Mouse (Mus musculus): ENCODE measurements at regions not wholly inside any gene's neighbourhood (a gene's known extent, or its start where the extent isn't known, plus 50 kb on each side); places are given as distances from the start of the nearest gene placed in this dataset.

GRCm38 (mm10) chr7:71456421-71456820, 105.1 kb upstream of the Gm10295 start:
- WGBS: 37% methylated on average over 13 of the region's 13 CpGs

GRCm38 (mm10) chr7:71440330-71441240, 89.3 kb upstream of the Gm10295 start:
- Histone ChIP-seq H3K27me3 (ENCODE audit: control insufficient read depth, insufficient read depth, low read depth, low read length) (no peaks in the 10 kb centered on the region), H3K4me3 (ENCODE audit: low read length) (no peak overlapping the region), H3K4me1 (replicated peaks; ENCODE audit: control insufficient read depth, insufficient read depth, low read length) (no peaks in the 10 kb centered on the region), H3K36me3 (ENCODE audit: control insufficient read depth, insufficient read depth, low read length) (no peaks in the 10 kb centered on the region), H3K27ac (ENCODE audit: low read length) (peak overlapping the region; percentile 48), H3K9ac (ENCODE audit: low read length) (no peak overlapping the region), H3K4me2 (ENCODE audit: low read depth, low read length) (no peak overlapping the region), H3K9me3 (ENCODE audit: control insufficient read depth, low read length) (no peaks in the 10 kb centered on the region)
- ATAC-seq (ENCODE audit: low read depth): peak; percentile 90
- 53% methylated on average over 11 of the region's 11 CpGs for WGBS

More at GRCm38 (mm10) chr7:71456421-71456820, 105.1 kb upstream of the Gm10295 start:
- Histone ChIP-seq H3K4me2 (ENCODE audit: low read depth, low read length) (peak overlapping the region; percentile 50), H3K9me3 (ENCODE audit: control insufficient read depth, low read length) (0 out of 2 replicates have a peak, but pooled peaks cover 2% of the 10 kb centered on the region), H3K9ac (ENCODE audit: low read length) (peak overlapping the region; percentile 27; the same call in 1 of the 2 replicates), H3K27ac (ENCODE audit: low read length) (no peak overlapping the region), H3K4me1 (replicated peaks; ENCODE audit: control insufficient read depth, insufficient read depth, low read length) (peaks cover 6% of the 10 kb centered on the region), H3K27me3 (ENCODE audit: control insufficient read depth, insufficient read depth, low read depth, low read length) (no peaks in the 10 kb centered on the region), H3K4me3 (ENCODE audit: low read length) (peak overlapping the region; percentile 26), H3K36me3 (ENCODE audit: control insufficient read depth, insufficient read depth, low read length) (no peaks in the 10 kb centered on the region)
- peak; percentile 48 for ATAC-seq (ENCODE audit: low read depth)

GRCm38 (mm10) chr7:71425982-71426381, 74.7 kb upstream of the Gm10295 start:
- no peak for ATAC-seq (ENCODE audit: low read depth)
- no peaks in the 10 kb centered on the region for H3K36me3 ChIP-seq (ENCODE audit: control insufficient read depth, insufficient read depth, low read length)
- no peaks in the 10 kb centered on the region for H3K27me3 ChIP-seq (ENCODE audit: control insufficient read depth, insufficient read depth, low read depth, low read length)
- no peak overlapping the region for H3K4me3 ChIP-seq (ENCODE audit: low read length)
- H3K27ac ChIP-seq (ENCODE audit: low read length): no peak overlapping the region
- H3K9me3 ChIP-seq (ENCODE audit: control insufficient read depth, low read length): no peaks in the 10 kb centered on the region
- 38% methylated on average over 2 of the region's 2 CpGs for WGBS
- H3K4me2 ChIP-seq (ENCODE audit: low read depth, low read length): no peak overlapping the region
- H3K4me1 ChIP-seq (replicated peaks; ENCODE audit: control insufficient read depth, insufficient read depth, low read length): no peaks in the 10 kb centered on the region
- H3K9ac ChIP-seq (ENCODE audit: low read length): no peak overlapping the region

- Histone ChIP-seq H3K27me3 (ENCODE audit: control insufficient read depth, insufficient read depth, low read depth, low read length) (no peaks in the 10 kb centered on the region), H3K4me3 (ENCODE audit: low read length) (no peak overlapping the region), H3K9me3 (ENCODE audit: control insufficient read depth, low read length) (no peaks in the 10 kb centered on the region), H3K27ac (ENCODE audit: low read length) (no peak overlapping the region), H3K9ac (ENCODE audit: low read length) (no peak overlapping the region), H3K4me1 (replicated peaks; ENCODE audit: control insufficient read depth, insufficient read depth, low read length) (peaks cover 3% of the 10 kb centered on the region; the same call in 1 of the 2 replicates), H3K36me3 (ENCODE audit: control insufficient read depth, insufficient read depth, low read length) (no peaks in the 10 kb centered on the region), H3K4me2 (ENCODE audit: low read depth, low read length) (no peak overlapping the region)
- ATAC-seq (ENCODE audit: low read depth): no peak
- 55% methylated on average over 5 of the region's 5 CpGs for whole genome bisulfite sequencing
These were observed 68.0 kb upstream of the Gm10295 start for GRCm38 (mm10) chr7:71419261-71419660.

- no peaks in the 10 kb centered on the region for H3K9me3 ChIP-seq (ENCODE audit: control insufficient read depth, low read length)
- H3K36me3 ChIP-seq (ENCODE audit: control insufficient read depth, insufficient read depth, low read length): no peaks in the 10 kb centered on the region
- H3K27me3 ChIP-seq (ENCODE audit: control insufficient read depth, insufficient read depth, low read depth, low read length): no peaks in the 10 kb centered on the region
- no peak overlapping the region for H3K4me3 ChIP-seq (ENCODE audit: low read length)
- 45% methylated on average over 3 of the region's 3 CpGs for WGBS
- H3K27ac ChIP-seq (ENCODE audit: low read length): no peak overlapping the region
- H3K9ac ChIP-seq (ENCODE audit: low read length): no peak overlapping the region
- H3K4me2 ChIP-seq (ENCODE audit: low read depth, low read length): no peak overlapping the region
- H3K4me1 ChIP-seq (replicated peaks; ENCODE audit: control insufficient read depth, insufficient read depth, low read length): peaks cover 3% of the 10 kb centered on the region; the same call in 1 of the 2 replicates
- ATAC-seq (ENCODE audit: low read depth): peak; percentile 47; the same call in 1 of the 2 replicates
These were observed 67.6 kb upstream of the Gm10295 start for GRCm38 (mm10) chr7:71418856-71419255.

GRCm38 (mm10) chr7:71414756-71415155, 63.5 kb upstream of the Gm10295 start:
- 60% methylated on average over 2 of the region's 2 CpGs for WGBS
- Histone ChIP-seq H3K9me3 (ENCODE audit: control insufficient read depth, low read length) (no peaks in the 10 kb centered on the region), H3K4me3 (ENCODE audit: low read length) (no peak overlapping the region), H3K27me3 (ENCODE audit: control insufficient read depth, insufficient read depth, low read depth, low read length) (no peaks in the 10 kb centered on the region), H3K27ac (ENCODE audit: low read length) (no peak overlapping the region), H3K4me2 (ENCODE audit: low read depth, low read length) (no peak overlapping the region), H3K4me1 (replicated peaks; ENCODE audit: control insufficient read depth, insufficient read depth, low read length) (peaks cover 11% of the 10 kb centered on the region), H3K36me3 (ENCODE audit: control insufficient read depth, insufficient read depth, low read length) (no peaks in the 10 kb centered on the region), H3K9ac (ENCODE audit: low read length) (no peak overlapping the region)
- no peak for ATAC-seq (ENCODE audit: low read depth)

GRCm38 (mm10) chr7:71413121-71413520, 61.8 kb upstream of the Gm10295 start:
- H3K4me1 ChIP-seq (replicated peaks; ENCODE audit: control insufficient read depth, insufficient read depth, low read length): peaks cover 17% of the 10 kb centered on the region
- no peak overlapping the region for H3K4me2 ChIP-seq (ENCODE audit: low read depth, low read length)
- no peak overlapping the region for H3K9ac ChIP-seq (ENCODE audit: low read length)
- no peaks in the 10 kb centered on the region for H3K9me3 ChIP-seq (ENCODE audit: control insufficient read depth, low read length)
- ATAC-seq (ENCODE audit: low read depth): no peak
- no peak overlapping the region for H3K27ac ChIP-seq (ENCODE audit: low read length)
- H3K4me3 ChIP-seq (ENCODE audit: low read length): no peak overlapping the region
- H3K36me3 ChIP-seq (ENCODE audit: control insufficient read depth, insufficient read depth, low read length): no peaks in the 10 kb centered on the region
- no peaks in the 10 kb centered on the region for H3K27me3 ChIP-seq (ENCODE audit: control insufficient read depth, insufficient read depth, low read depth, low read length)
- WGBS: 73% methylated on average over 6 of the region's 6 CpGs

- no peaks in the 10 kb centered on the region for H3K36me3 ChIP-seq (ENCODE audit: control insufficient read depth, insufficient read depth, low read length)
- H3K9me3 ChIP-seq (ENCODE audit: control insufficient read depth, low read length): no peaks in the 10 kb centered on the region
- H3K4me3 ChIP-seq (ENCODE audit: low read length): peak overlapping the region; percentile 50
- under 1% methylated on average over 12 of the region's 12 CpGs for WGBS
- peak overlapping the region; percentile 77 for H3K4me2 ChIP-seq (ENCODE audit: low read depth, low read length)
- peak overlapping the region; percentile 69; the same call in 1 of the 2 replicates for H3K9ac ChIP-seq (ENCODE audit: low read length)
- peak overlapping the region; percentile 86 for H3K27ac ChIP-seq (ENCODE audit: low read length)
- ATAC-seq (ENCODE audit: low read depth): peak; percentile 72
- peaks cover 17% of the 10 kb centered on the region for H3K4me1 ChIP-seq (replicated peaks; ENCODE audit: control insufficient read depth, insufficient read depth, low read length)
- H3K27me3 ChIP-seq (ENCODE audit: control insufficient read depth, insufficient read depth, low read depth, low read length): no peaks in the 10 kb centered on the region
These were observed 60.8 kb upstream of the Gm10295 start for GRCm38 (mm10) chr7:71412079-71412478.

GRCm38 (mm10) chr7:71411293-71412011, 60.2 kb upstream of the Gm10295 start:
- Histone ChIP-seq H3K4me3 (ENCODE audit: low read length) (peak overlapping the region; percentile 50), H3K9ac (ENCODE audit: low read length) (peak overlapping the region; percentile 69), H3K4me2 (ENCODE audit: low read depth, low read length) (peak overlapping the region; percentile 77), H3K9me3 (ENCODE audit: control insufficient read depth, low read length) (no peaks in the 10 kb centered on the region), H3K4me1 (replicated peaks; ENCODE audit: control insufficient read depth, insufficient read depth, low read length) (peaks cover 17% of the 10 kb centered on the region), H3K27ac (ENCODE audit: low read length) (peak overlapping the region; percentile 95), H3K27me3 (ENCODE audit: control insufficient read depth, insufficient read depth, low read depth, low read length) (no peaks in the 10 kb centered on the region), H3K36me3 (ENCODE audit: control insufficient read depth, insufficient read depth, low read length) (no peaks in the 10 kb centered on the region)
- WGBS: 2% methylated on average over 14 of the region's 14 CpGs
- ATAC-seq (ENCODE audit: low read depth): peak; percentile 94

All from lung, embryonic 16.5 days (tissue).